10 mouse cellular contexts compared by ENCODE assay signal in genomic region chr19:5471846-5472245, GRCm38 (mm10).
"Had no signal": no experiment of that assay in that cellular context is flagged by ENCODE, and none has a peak within 500 bp of the region (broad histone marks: within the 10 kb centered on the region; RNA-seq: fewer than 3 reads in every experiment).

No protein-coding gene starts in this region.

- H3K27me3 ChIP-seq: midbrain, embryonic 12.5 days had no signal

- DNase-seq: kidney, adult 2 months; kidney, postnatal 25 days; lung, embryonic 14.5 days; lung, postnatal 10 days; lung, postnatal 4 days; right cerebral cortex, postnatal 25 days; thymus, postnatal 4 days had no signal

- H3K27ac ChIP-seq: left cerebral cortex, adult 2 months; limb, embryonic 10.5 days; midbrain, embryonic 12.5 days had no signal

- H3K9me3 ChIP-seq: limb, embryonic 10.5 days; midbrain, embryonic 12.5 days had no signal

- H3K4me3 ChIP-seq: left cerebral cortex, adult 2 months; limb, embryonic 10.5 days; midbrain, embryonic 12.5 days had no signal
